Mouse (Mus musculus): Measurements from ENCODE around the gene Plpp4. TPM values are rescaled to one million over a fixed set of nuclear protein-coding genes. Genes with fewer than 3 reads are reported as not detected.

Gene Plpp4
- polyA plus RNA-seq, 2 experiments, result 0.88 to 1.7 TPM

DNA sequence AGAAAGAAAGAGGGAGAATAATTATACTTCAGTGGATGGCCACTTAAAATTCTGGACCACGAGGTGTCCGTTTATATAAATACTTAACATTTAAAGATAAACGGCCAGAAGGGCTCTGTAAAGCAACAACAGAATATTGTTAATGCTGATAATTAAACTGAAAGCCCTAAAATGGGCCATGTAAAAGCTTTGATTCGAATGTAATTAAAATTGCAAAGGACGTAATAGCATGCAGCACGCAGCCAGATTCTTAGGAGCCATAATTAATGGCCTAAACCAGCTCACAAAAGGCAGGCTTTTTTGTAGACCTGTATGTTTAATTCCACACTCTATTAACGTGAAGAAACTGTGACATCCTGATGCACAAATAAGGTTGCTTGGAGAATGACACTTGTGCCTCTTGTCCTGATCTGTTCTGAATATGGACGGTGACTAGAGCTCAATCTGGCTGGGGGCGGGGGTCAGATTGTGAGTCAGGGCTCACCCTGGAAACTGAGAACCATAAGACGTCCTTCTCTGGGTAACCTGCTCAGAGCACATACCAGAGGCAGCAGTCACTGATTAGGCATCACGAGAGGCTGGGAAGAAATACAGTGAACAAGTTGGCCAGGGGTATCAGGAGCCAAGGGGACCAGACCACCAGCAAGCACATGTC lies 136.1 kb downstream of the Plpp4 start:
- H3K4me1 ChIP-seq (ENCODE audit: control insufficient read depth, insufficient read depth, low read length), result no peaks in the 10 kb centered on the region
- H3K9ac ChIP-seq (ENCODE audit: low read depth, low read length, severe bottlenecking), result no peak overlapping the region
- DNase-seq (ENCODE audit: low spot score), result no peak
- no peak overlapping the region for H3K27ac ChIP-seq (replicated peaks; ENCODE audit: low read depth, low read length)
- no peaks in the 10 kb centered on the region for H3K36me3 ChIP-seq (ENCODE audit: control insufficient read depth, insufficient read depth, low read length)
- no peaks in the 10 kb centered on the region for H3K27me3 ChIP-seq (ENCODE audit: control insufficient read depth, insufficient read depth, low read length)
- ATAC-seq (ENCODE audit: low FRiP score, low read depth), result no peak
- WGBS, result 46% methylated on average over 11 of the region's 11 CpGs
- no peak overlapping the region for H3K4me2 ChIP-seq (replicated peaks; ENCODE audit: low read depth, low read length, severe bottlenecking)
- H3K9me3 ChIP-seq (ENCODE audit: control insufficient read depth, low read length), result no peaks in the 10 kb centered on the region
- no peak for TF ChIP-seq POLR2A (IDR thresholded peaks at IDR 0.05; ENCODE audit: borderline replicate concordance, extremely low read depth, insufficient read depth, insufficient read length)
- H3K4me3 ChIP-seq (replicated peaks; ENCODE audit: low read length), result no peak overlapping the region

DNA sequence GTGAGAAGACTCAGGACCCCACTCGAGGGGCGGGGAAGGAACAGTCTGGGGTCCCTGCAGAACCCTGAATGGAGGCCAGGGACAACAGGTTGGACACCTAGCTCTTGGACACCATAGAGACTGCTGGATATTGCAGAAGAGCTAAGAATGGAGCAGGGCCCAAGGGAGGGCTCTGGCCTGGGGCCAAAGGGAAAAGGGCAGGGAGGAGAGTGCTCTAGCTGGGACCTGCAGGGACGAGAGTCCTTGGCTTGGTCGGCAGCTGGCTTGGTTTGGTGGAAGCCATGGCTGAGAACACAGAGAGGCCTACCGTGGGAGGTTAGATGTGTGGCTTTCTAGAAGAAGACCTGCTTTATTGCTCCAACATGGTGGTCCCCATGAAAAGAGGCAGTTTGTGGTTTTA lies 139.7 kb downstream of the Plpp4 start:
- no peaks in the 10 kb centered on the region for H3K4me1 ChIP-seq (ENCODE audit: control insufficient read depth, insufficient read depth, low read length)

DNA sequence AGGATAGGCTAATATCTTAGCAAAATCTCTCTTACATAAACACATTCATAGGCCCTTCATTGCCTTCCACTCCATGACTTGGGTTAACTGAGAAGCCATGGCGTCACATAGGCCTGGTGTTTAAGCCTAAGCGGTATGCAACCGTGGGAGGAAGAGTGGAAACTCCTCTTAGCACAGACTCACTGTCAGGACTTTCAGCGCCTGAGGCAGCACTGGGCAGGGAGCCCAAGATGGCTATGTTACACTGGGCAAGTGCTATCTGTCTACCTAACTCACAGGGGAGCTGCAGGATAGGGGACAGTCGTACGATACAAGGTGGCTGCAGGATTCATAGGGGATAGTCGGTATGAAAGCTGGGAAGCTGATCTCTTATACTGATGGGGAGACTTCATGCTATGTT lies 142.2 kb downstream of the Plpp4 start:
- no peaks in the 10 kb centered on the region for H3K4me1 ChIP-seq (ENCODE audit: control insufficient read depth, insufficient read depth, low read length)
- no peak overlapping the region for H3K27ac ChIP-seq (replicated peaks; ENCODE audit: low read depth, low read length)
- no peak overlapping the region for H3K4me2 ChIP-seq (replicated peaks; ENCODE audit: low read depth, low read length, severe bottlenecking)
- WGBS, result 89% methylated on average over 7 of the region's 7 CpGs
- no peaks in the 10 kb centered on the region for H3K9me3 ChIP-seq (ENCODE audit: control insufficient read depth, low read length)
- H3K4me3 ChIP-seq (replicated peaks; ENCODE audit: low read length), result no peak overlapping the region
- no peak for TF ChIP-seq POLR2A (IDR thresholded peaks at IDR 0.05; ENCODE audit: borderline replicate concordance, extremely low read depth, insufficient read depth, insufficient read length)
- no peaks in the 10 kb centered on the region for H3K36me3 ChIP-seq (ENCODE audit: control insufficient read depth, insufficient read depth, low read length)
- ATAC-seq (ENCODE audit: low FRiP score, low read depth), result no peak
- DNase-seq (ENCODE audit: low spot score), result no peak
- H3K9ac ChIP-seq (ENCODE audit: low read depth, low read length, severe bottlenecking), result no peak overlapping the region
- H3K27me3 ChIP-seq (ENCODE audit: control insufficient read depth, insufficient read depth, low read length), result no peaks in the 10 kb centered on the region

More for the DNA sequence above, 139.7 kb downstream of the Plpp4 start:
- no peak for ATAC-seq (ENCODE audit: low FRiP score, low read depth)
- Histone ChIP-seq H3K9ac (ENCODE audit: low read depth, low read length, severe bottlenecking) (no peak overlapping the region), H3K4me3 (replicated peaks; ENCODE audit: low read length) (no peak overlapping the region), H3K36me3 (ENCODE audit: control insufficient read depth, insufficient read depth, low read length) (no peaks in the 10 kb centered on the region), H3K27ac (replicated peaks; ENCODE audit: low read depth, low read length) (no peak overlapping the region), H3K9me3 (ENCODE audit: control insufficient read depth, low read length) (no peaks in the 10 kb centered on the region), H3K27me3 (ENCODE audit: control insufficient read depth, insufficient read depth, low read length) (no peaks in the 10 kb centered on the region), H3K4me2 (replicated peaks; ENCODE audit: low read depth, low read length, severe bottlenecking) (no peak overlapping the region)
- TF ChIP-seq POLR2A (IDR thresholded peaks at IDR 0.05; ENCODE audit: borderline replicate concordance, extremely low read depth, insufficient read depth, insufficient read length), result no peak
- no peak for DNase-seq (ENCODE audit: low spot score)
- WGBS, result 78% methylated on average over 5 of the region's 5 CpGs

DNA sequence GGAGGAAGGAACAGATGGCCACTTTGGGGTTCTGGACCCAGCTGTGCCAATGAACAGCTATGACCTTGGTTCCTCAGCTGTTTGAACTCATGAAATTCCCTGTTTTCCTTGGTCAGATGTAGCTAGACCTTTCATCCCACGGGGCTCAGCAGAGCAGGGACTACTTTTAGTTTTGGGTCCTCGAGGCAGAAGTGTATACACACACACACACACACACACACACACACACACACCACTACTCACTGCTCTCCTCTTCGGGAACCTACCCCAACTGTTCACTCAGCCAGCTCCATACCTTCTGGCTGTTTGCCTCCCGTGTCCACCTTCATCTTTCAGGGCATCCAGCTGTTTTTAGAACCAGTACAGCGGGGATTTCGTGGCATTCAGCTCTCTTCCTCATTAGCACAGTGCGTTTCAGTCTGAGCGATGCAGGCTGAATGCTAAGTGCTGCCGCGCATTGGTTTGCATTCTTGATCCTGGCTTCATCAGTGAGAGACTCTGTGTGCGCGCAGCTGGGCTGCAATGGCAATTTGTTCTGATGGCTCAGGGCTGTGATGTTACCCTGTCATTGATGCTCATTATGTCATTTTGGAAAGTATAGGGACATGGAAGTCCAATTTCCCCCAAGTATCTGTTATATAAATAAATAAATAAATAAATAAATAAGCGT lies 146.0 kb downstream of the Plpp4 start:
- no peaks in the 10 kb centered on the region for H3K4me1 ChIP-seq (ENCODE audit: control insufficient read depth, insufficient read depth, low read length)
- no peaks in the 10 kb centered on the region for H3K9me3 ChIP-seq (ENCODE audit: control insufficient read depth, low read length)
- WGBS, result 80% methylated on average over 13 of the region's 13 CpGs
- H3K27ac ChIP-seq (replicated peaks; ENCODE audit: low read depth, low read length), result no peak overlapping the region
- no peaks in the 10 kb centered on the region for H3K27me3 ChIP-seq (ENCODE audit: control insufficient read depth, insufficient read depth, low read length)
- H3K36me3 ChIP-seq (ENCODE audit: control insufficient read depth, insufficient read depth, low read length), result no peaks in the 10 kb centered on the region
- no peak overlapping the region for H3K9ac ChIP-seq (ENCODE audit: low read depth, low read length, severe bottlenecking)
- H3K4me2 ChIP-seq (replicated peaks; ENCODE audit: low read depth, low read length, severe bottlenecking), result no peak overlapping the region
- TF ChIP-seq POLR2A (IDR thresholded peaks at IDR 0.05; ENCODE audit: borderline replicate concordance, extremely low read depth, insufficient read depth, insufficient read length), result no peak
- DNase-seq (ENCODE audit: low spot score) (no peak), ATAC-seq (ENCODE audit: low FRiP score, low read depth) (no peak)
- H3K4me3 ChIP-seq (replicated peaks; ENCODE audit: low read length), result no peak overlapping the region

DNA sequence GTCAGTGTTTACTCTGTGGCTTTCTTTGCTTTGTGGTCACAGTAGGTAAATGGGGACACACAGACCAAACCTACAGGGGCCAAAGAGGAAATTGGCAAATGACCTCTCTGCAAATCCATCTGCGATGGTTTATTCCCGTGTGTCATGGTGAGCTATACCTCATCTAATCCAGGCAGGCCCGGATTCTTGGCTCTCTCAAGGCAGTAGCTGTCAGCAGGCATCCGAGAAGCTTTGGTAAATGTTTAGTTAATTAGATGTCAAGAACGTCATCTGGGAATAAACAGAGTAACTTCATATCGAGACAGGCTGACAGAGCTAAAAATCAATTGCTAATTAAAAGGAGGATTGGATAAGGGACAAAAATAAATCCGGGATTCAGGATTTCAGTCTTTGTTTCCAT lies 149.2 kb downstream of the Plpp4 start:
- Histone ChIP-seq H3K4me1 (ENCODE audit: control insufficient read depth, insufficient read depth, low read length) (no peaks in the 10 kb centered on the region), H3K27me3 (ENCODE audit: control insufficient read depth, insufficient read depth, low read length) (no peaks in the 10 kb centered on the region), H3K4me2 (replicated peaks; ENCODE audit: low read depth, low read length, severe bottlenecking) (no peak overlapping the region), H3K36me3 (ENCODE audit: control insufficient read depth, insufficient read depth, low read length) (no peaks in the 10 kb centered on the region), H3K9me3 (ENCODE audit: control insufficient read depth, low read length) (no peaks in the 10 kb centered on the region), H3K4me3 (replicated peaks; ENCODE audit: low read length) (no peak overlapping the region), H3K9ac (ENCODE audit: low read depth, low read length, severe bottlenecking) (no peak overlapping the region), H3K27ac (replicated peaks; ENCODE audit: low read depth, low read length) (no peak overlapping the region)
- ATAC-seq (ENCODE audit: low FRiP score, low read depth), result no peak
- DNase-seq (ENCODE audit: low spot score), result no peak
- WGBS, result 61% methylated on average over 7 of the region's 7 CpGs
- TF ChIP-seq POLR2A (IDR thresholded peaks at IDR 0.05; ENCODE audit: borderline replicate concordance, extremely low read depth, insufficient read depth, insufficient read length), result no peak
